Mouse (Mus musculus) C2C12 (cell line): ENCODE results near the gene Spock3.

Source experiments
- CTCF ChIP-seq: IDR thresholded peaks from one replicate; pipeline ENCODE4 v1.5.1; 2011; ENCODE audit not compliant: control insufficient read depth, insufficient read depth, insufficient read length
- USF1 ChIP-seq: IDR thresholded peaks from one replicate; pipeline ENCODE4 v1.6.1; 2011; ENCODE audit warnings: low read depth, mild to moderate bottlenecking, control low read depth, moderate library complexity

DNA sequence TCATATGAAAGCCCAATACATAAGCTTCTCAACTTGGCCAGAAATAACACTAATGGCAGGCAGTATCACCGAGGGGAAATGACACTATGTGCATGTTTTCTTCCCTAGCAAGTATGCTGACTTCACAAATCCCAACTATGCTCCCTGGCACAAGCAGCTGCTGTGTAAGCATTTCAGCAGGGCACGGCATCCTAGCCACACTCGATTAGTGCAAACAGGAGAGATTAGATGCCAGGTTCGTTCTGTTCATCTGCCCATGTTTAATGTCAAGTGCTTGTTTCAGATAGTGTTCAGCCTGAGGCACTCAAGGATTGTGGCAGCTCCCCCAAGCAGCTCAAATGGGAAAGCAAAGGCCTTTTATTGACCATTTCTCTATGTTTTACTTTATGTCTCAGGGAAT is 311.7 kb downstream of the Spock3 start:
- TF ChIP-seq CTCF (no peak), USF1 (no peak)
